Mouse (Mus musculus) cerebellum, adult 9-11 months (tissue): ENCODE results near the gene Prr22.

Source experiments
- DNase-seq: peaks from one replicate; pipeline ENCODE4 v3.0.0; 2022

Prr22 gene

DNA sequence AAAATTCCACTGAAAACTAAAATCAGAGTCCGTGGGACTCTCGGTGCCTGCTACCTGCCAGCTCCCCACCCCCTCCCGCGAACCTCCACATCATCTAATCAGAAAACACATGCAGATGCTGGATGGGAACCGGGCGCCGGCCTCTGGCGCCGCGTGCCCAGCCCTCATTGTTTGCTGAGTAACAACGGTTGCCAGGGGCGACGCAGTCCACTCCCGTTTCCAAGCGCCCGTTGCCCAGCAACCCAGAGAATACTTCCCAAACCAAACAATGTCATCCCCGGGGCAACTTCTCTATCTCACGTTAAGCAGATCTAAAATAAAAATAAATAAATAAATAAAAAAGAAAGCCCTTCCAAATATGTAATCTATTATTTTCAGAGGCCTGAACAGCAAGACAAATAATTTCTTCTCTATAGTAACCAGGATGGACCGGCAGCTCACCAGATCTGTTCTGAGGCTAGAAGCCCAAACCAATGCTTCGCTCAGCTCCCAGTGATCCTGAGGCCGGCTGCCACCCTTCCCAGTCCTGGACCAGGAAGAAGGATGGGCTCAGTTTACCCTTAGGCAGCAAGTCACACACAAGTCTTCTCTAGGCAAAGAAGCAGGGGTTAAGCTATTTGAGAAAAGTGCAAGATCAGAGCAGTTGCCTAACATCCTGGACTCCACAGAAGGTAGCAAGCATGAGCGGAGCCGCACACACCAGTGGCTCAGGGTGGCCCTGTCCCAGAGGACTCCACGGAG, 44.4 kb downstream of the Prr22 start:
- DNase-seq: peak; percentile 20

DNA sequence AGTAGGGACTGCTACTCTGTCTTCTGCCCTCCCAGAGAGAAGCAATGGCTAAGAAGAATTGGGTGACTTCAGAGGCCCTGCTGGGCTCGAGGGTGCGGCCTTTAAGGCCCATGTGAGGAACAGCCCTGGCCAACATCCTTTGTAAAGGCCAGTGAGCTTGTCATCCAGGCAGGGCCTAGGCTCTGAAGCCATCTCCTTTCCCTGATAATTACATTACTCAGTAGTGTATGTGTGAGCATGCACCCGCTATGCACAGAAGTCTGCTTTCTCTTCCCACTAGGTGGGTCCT, 45.0 kb downstream of the Prr22 start:
- DNase-seq: no peak

DNA sequence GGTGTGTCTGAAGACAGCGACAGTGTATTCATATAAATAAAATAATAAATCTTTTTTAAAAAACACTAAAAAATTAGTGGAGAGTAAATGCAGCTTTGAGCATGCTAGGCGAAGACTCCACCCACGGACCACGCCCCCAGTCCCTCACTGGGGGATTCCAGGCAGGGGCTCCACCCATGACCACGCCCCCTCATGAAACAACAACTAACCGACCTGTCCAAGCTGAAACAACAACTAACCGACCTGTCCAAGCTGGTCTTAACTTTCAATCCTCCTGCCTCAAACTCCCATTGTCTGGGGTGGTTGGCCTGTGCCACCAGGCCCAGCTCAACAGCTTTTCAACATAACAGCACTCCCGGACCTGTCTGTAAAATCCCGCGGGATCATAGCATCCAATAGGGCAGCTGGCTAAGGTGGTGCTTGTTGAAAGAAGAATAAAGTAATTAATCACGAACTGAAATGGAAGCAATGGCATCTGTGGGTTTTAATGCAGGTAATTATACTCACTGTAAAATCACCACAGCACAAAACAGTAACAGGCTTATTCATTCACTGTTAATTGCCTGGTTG, 48.1 kb downstream of the Prr22 start:
- no peak for DNase-seq

DNA sequence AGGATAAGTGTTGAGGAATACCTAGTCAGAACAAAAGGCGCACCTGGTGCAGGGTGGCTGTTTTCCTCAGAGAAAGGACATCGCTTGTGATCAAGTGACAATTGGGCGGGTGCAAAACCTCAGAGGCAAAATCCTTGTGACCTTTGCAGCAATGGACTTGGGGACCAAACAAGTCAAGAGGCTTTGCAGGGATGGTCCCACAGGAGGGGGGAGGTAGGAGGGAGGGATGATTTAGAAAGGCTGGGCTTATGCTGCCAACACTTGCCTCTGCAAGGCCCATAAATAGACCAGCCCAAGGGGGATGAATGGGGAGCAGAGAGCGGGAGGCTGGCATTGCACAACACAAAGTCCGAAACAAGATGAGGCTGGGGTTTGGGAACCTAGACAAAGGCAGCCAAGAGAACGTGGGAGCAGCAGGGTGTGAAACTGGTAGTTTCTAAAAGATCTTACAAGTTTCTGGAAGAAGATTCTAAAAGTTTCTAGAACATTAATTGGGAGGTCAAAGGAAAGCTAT, 49.0 kb downstream of the Prr22 start:
- DNase-seq: no peak

DNA sequence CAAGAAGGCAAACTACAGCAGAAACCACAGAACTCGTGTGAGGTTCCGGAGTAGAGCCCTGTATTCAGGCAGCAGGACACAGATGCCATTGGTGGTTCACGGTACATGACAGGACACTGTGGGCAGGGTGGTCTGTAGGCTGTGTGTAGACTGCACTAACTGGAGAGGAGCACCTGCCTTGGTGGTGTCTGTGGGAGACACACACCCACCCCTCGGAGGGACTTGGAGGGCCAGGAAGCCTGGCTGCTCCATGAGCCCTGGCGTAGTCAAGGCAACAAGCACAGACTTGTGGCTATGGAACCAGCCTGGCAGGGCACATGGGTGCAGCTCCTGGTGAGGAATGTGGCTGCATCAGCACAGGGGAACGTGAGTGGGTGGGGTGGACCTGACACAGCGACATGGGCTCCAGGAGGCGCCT, 49.7 kb downstream of the Prr22 start:
- no peak for DNase-seq
